Mouse (Mus musculus): ENCODE measurements around the gene Olfr98.

GRCm38 (mm10) chr17:37263626-37264025, at the start of gene Olfr98:
- no peak for TF ChIP-seq CTCF (IDR thresholded peaks at IDR 0.05; ENCODE audit: extremely low read depth, insufficient read depth, low read length)
- TF ChIP-seq POLR2A (IDR thresholded peaks at IDR 0.05; ENCODE audit: extremely low read depth, insufficient read depth, low read length) = no peak
